Mouse (Mus musculus) cerebellum, adult (tissue): ENCODE results near the gene Por.

Source experiments
- ATAC-seq: cut with Nextera tagmentation; 2 replicates; pipeline ENCODE4 v1.9.2; 2017; ENCODE audit warnings: mild to moderate bottlenecking, moderate library complexity, mixed read lengths; ENCODE audit not compliant: insufficient number of reproducible peaks, low FRiP score, low TSS enrichment

Por gene

GRCm38 (mm10) chr5:135653209-135653608 lies 16.6 kb upstream of the Por start:
- ATAC-seq: no peak

- ATAC-seq: no peak
These were observed 13.8 kb upstream of the Por start for GRCm38 (mm10) chr5:135656046-135656445.

GRCm38 (mm10) chr5:135657128-135657527 lies 12.7 kb upstream of the Por start:
- ATAC-seq: no peak

- no peak for ATAC-seq
These were observed 12.0 kb upstream of the Por start for GRCm38 (mm10) chr5:135657703-135658373.

GRCm38 (mm10) chr5:135659956-135660355 lies 9.9 kb upstream of the Por start:
- ATAC-seq: no peak

GRCm38 (mm10) chr5:135660535-135660934 lies 9.3 kb upstream of the Por start:
- ATAC-seq: no peak

GRCm38 (mm10) chr5:135666890-135667289 lies 2.9 kb upstream of the Por start:
- no peak for ATAC-seq

- ATAC-seq: no peak
These were observed 1.8 kb upstream of the Por start for GRCm38 (mm10) chr5:135668071-135668470.

GRCm38 (mm10) chr5:135670881-135671280 lies 1.0 kb downstream of the Por start:
- ATAC-seq: no peak

- no peak for ATAC-seq
These were observed 2.7 kb downstream of the Por start for GRCm38 (mm10) chr5:135672509-135672908.

- ATAC-seq: no peak
These were observed 3.1 kb downstream of the Por start for GRCm38 (mm10) chr5:135672980-135673379.

- ATAC-seq: no peak
These were observed 4.5 kb downstream of the Por start for GRCm38 (mm10) chr5:135674349-135674775.

- no peak for ATAC-seq
These were observed 5.0 kb downstream of the Por start for GRCm38 (mm10) chr5:135674821-135675220.

- ATAC-seq: no peak
These were observed 6.9 kb downstream of the Por start for GRCm38 (mm10) chr5:135676696-135677095.

- ATAC-seq: no peak
These were observed 7.4 kb downstream of the Por start for GRCm38 (mm10) chr5:135677251-135677650.

GRCm38 (mm10) chr5:135678481-135678880 lies 8.6 kb downstream of the Por start:
- no peak for ATAC-seq

- no peak for ATAC-seq
These were observed 11.2 kb downstream of the Por start for GRCm38 (mm10) chr5:135680967-135681545.

- no peak for ATAC-seq
These were observed 12.2 kb downstream of the Por start for GRCm38 (mm10) chr5:135682009-135682408.

- ATAC-seq: no peak
These were observed 13.2 kb downstream of the Por start for GRCm38 (mm10) chr5:135682942-135683570.

- no peak for ATAC-seq
These were observed 20.6 kb downstream of the Por start for GRCm38 (mm10) chr5:135690401-135690800.

GRCm38 (mm10) chr5:135691266-135691665 lies 21.4 kb downstream of the Por start:
- ATAC-seq: no peak
